9 mouse cellular contexts compared by ENCODE assay signal in genomic region chr5:135965501-135965930, GRCm38 (mm10). TPM values are rescaled to one million over a fixed set of nuclear protein-coding genes. Genes with fewer than 3 reads are reported as not detected.
DNase-seq lines count a peak whose midpoint lies in the region; ATAC-seq and TF ChIP-seq lines count a peak whose summit lies in the region.
"Had no signal": no experiment of that assay in that cellular context is flagged by ENCODE, and none has a peak within 500 bp of the region (broad histone marks: within the 10 kb centered on the region; RNA-seq: fewer than 3 reads in every experiment).

No protein-coding gene starts in this region.

- TF ChIP-seq POLR2A in cortical plate, adult 2 months (IDR thresholded peaks at IDR 0.05; ENCODE audit: extremely low read depth, insufficient read depth, low read length) = no peak

- H3K4me3 ChIP-seq in cortical plate, adult 2 months (ENCODE audit: insufficient read depth, low read length) = peak overlapping the region; percentile 7; the same call in 1 of the 2 replicates
- peak overlapping the region; percentile 28 for H3K4me3 ChIP-seq in hindbrain, embryonic 16.5 days (ENCODE audit: low read length)
- 0 out of 2 replicates have a peak overlapping the region, but pooled peaks have one; percentile 15 for H3K4me3 ChIP-seq in liver, embryonic 11.5 days (ENCODE audit: low read depth, low read length)
- peak overlapping the region; percentile 7; the same call in 1 of the 2 replicates for H3K4me3 ChIP-seq in neural tube, embryonic 15.5 days (replicated peaks)

- peak overlapping the region; percentile 49 for H3K4me2 ChIP-seq in hindbrain, embryonic 16.5 days (ENCODE audit: low read length)
- H3K4me2 ChIP-seq in liver, embryonic 11.5 days = peak overlapping the region; percentile 47
- H3K4me2 ChIP-seq in neural tube, embryonic 15.5 days = peak overlapping the region; percentile 47

- peaks cover 4% of the 10 kb centered on the region; the same call in 1 of the 2 replicates for H3K4me1 ChIP-seq in cortical plate, adult 2 months (ENCODE audit: control insufficient read depth, insufficient read depth, low read length)
- H3K4me1 ChIP-seq in hindbrain, embryonic 16.5 days (ENCODE audit: control insufficient read depth, insufficient read depth, low read depth, low read length) = peaks cover 7% of the 10 kb centered on the region
- peaks cover 21% of the 10 kb centered on the region for H3K4me1 ChIP-seq in liver, embryonic 11.5 days (replicated peaks; ENCODE audit: control insufficient read depth, insufficient read depth, low read length)
- H3K4me1 ChIP-seq in neural tube, embryonic 15.5 days = peaks cover 17% of the 10 kb centered on the region

- H3K27me3 ChIP-seq in hindbrain, embryonic 16.5 days (replicated peaks; ENCODE audit: control insufficient read depth, insufficient read depth, low read length) = no peaks in the 10 kb centered on the region
- H3K27me3 ChIP-seq in liver, embryonic 11.5 days (replicated peaks; ENCODE audit: control insufficient read depth, insufficient read depth, low read length) = 0 out of 2 replicates have a peak, but pooled peaks cover 4% of the 10 kb centered on the region
- no peaks in the 10 kb centered on the region for H3K27me3 ChIP-seq in neural tube, embryonic 15.5 days (replicated peaks)

- H3K9ac ChIP-seq in hindbrain, embryonic 16.5 days (ENCODE audit: low read depth, low read length) = peak overlapping the region; percentile 41; the same call in 1 of the 2 replicates
- no peak overlapping the region for H3K9ac ChIP-seq in liver, embryonic 11.5 days (ENCODE audit: low read depth, low read length)
- H3K9ac ChIP-seq in neural tube, embryonic 15.5 days (replicated peaks) = no peak overlapping the region

- no peaks in the 10 kb centered on the region for H3K9me3 ChIP-seq in hindbrain, embryonic 16.5 days (ENCODE audit: control insufficient read depth, low read length)
- H3K9me3 ChIP-seq in liver, embryonic 11.5 days (ENCODE audit: control insufficient read depth, low read length) = no peaks in the 10 kb centered on the region
- no peaks in the 10 kb centered on the region for H3K9me3 ChIP-seq in neural tube, embryonic 15.5 days (replicated peaks)

- no peak for ATAC-seq in hindbrain, embryonic 16.5 days
- no peak for ATAC-seq in liver, embryonic 11.5 days (replicated peaks; ENCODE audit: low FRiP score)
- no peak for ATAC-seq in neural tube, embryonic 15.5 days (ENCODE audit: low FRiP score)

- H3K27ac ChIP-seq in cortical plate, adult 2 months (ENCODE audit: insufficient read depth, low read length) = no peak overlapping the region
- no peak overlapping the region; the same call in 1 of the 2 replicates for H3K27ac ChIP-seq in hindbrain, embryonic 16.5 days (ENCODE audit: low read depth, low read length)
- no peak overlapping the region for H3K27ac ChIP-seq in liver, embryonic 11.5 days (ENCODE audit: low read depth, low read length)
- H3K27ac ChIP-seq in neural tube, embryonic 15.5 days (replicated peaks) = no peak overlapping the region
- H3K27ac ChIP-seq: macrophage had no signal

- no peak for TF ChIP-seq CTCF in cortical plate, adult 2 months (IDR thresholded peaks at IDR 0.05; ENCODE audit: extremely low read depth, insufficient read depth, low read length)

- peak; percentile 36 for DNase-seq in retina, postnatal 1 day
- no peak for DNase-seq in retina, embryonic 14.5 days (ENCODE audit: low spot score)
- DNase-seq in liver, embryonic 11.5 days (ENCODE audit: low spot score) = no peak
- no peak for DNase-seq in frontal cortex, postnatal 10 days (ENCODE audit: low spot score in 2 of 2)
- no peak for DNase-seq in frontal cortex, postnatal 14 days (ENCODE audit: low spot score in 2 of 2)

- no peaks in the 10 kb centered on the region for H3K36me3 ChIP-seq in hindbrain, embryonic 16.5 days (ENCODE audit: control insufficient read depth, insufficient read depth, low read length)
- no peaks in the 10 kb centered on the region for H3K36me3 ChIP-seq in liver, embryonic 11.5 days (ENCODE audit: control insufficient read depth, insufficient read depth, low read length)
- H3K36me3 ChIP-seq in neural tube, embryonic 15.5 days = no peaks in the 10 kb centered on the region

- 13% methylated on average over 24 of the region's 24 CpGs for WGBS in hindbrain, embryonic 16.5 days
- WGBS in liver, embryonic 11.5 days = 23% methylated on average over 24 of the region's 24 CpGs
- 13% methylated on average over 24 of the region's 24 CpGs for WGBS in neural tube, embryonic 15.5 days

RNA-seq across cellular contexts. Expression of gene Ssc4d, which starts 8.8 kb away (rescaled TPM):
- polyA plus RNA-seq in cortical plate, adult 2 months (2012; rRNA removed) = 2.7 and 3.7 TPM in 2 replicates
- 2.9 and 3.4 TPM in 2 replicates for polyA plus RNA-seq in hindbrain, embryonic 16.5 days (2015; fragmentation: Nextera tagmentation; extraction: Ambion mirVana)
- 3.0 and 3.1 TPM in 2 replicates for polyA plus RNA-seq in liver, embryonic 11.5 days (2014; fragmentation: Nextera tagmentation; extraction: Ambion mirVana)
- 1.6 and 1.8 TPM in 2 replicates for polyA plus RNA-seq in neural tube, embryonic 15.5 days (2015; fragmentation: Nextera tagmentation; extraction: Ambion mirVana)

RNA-seq across cellular contexts. Expression of gene Zp3, which starts 14.4 kb away (rescaled TPM):
- 0.08 TPM in 1 of 2 replicates, not detected in the other for polyA plus RNA-seq in cortical plate, adult 2 months (2012; rRNA removed)
- 0.15 TPM in 1 of 2 replicates, not detected in the other for polyA plus RNA-seq in hindbrain, embryonic 16.5 days (2015; fragmentation: Nextera tagmentation; extraction: Ambion mirVana)
- not detected in 2 replicates for polyA plus RNA-seq in liver, embryonic 11.5 days (2014; fragmentation: Nextera tagmentation; extraction: Ambion mirVana)
- polyA plus RNA-seq in neural tube, embryonic 15.5 days (2015; fragmentation: Nextera tagmentation; extraction: Ambion mirVana) = 0.14 and 0.27 TPM in 2 replicates
- polyA plus RNA-seq: macrophage had no signal

RNA-seq across cellular contexts. Expression of gene Dtx2, which starts 29.1 kb away (rescaled TPM):
- 8.9 and 9.6 TPM in 2 replicates for polyA plus RNA-seq in cortical plate, adult 2 months (2012; rRNA removed)
- polyA plus RNA-seq in hindbrain, embryonic 16.5 days (2015; fragmentation: Nextera tagmentation; extraction: Ambion mirVana) = 22.9 and 28.6 TPM in 2 replicates
- polyA plus RNA-seq in liver, embryonic 11.5 days (2014; fragmentation: Nextera tagmentation; extraction: Ambion mirVana) = 20.0 and 20.3 TPM in 2 replicates
- 22.5 and 25.2 TPM in 2 replicates for polyA plus RNA-seq in neural tube, embryonic 15.5 days (2015; fragmentation: Nextera tagmentation; extraction: Ambion mirVana)

RNA-seq across cellular contexts. Expression of gene Ywhag, which starts 31.1 kb away (rescaled TPM):
- polyA plus RNA-seq in cortical plate, adult 2 months (2012; rRNA removed) = 516 and 534 TPM in 2 replicates
- polyA plus RNA-seq in hindbrain, embryonic 16.5 days (2015; fragmentation: Nextera tagmentation; extraction: Ambion mirVana) = 996 and 1,023 TPM in 2 replicates
- 97.3 and 99.8 TPM in 2 replicates for polyA plus RNA-seq in liver, embryonic 11.5 days (2014; fragmentation: Nextera tagmentation; extraction: Ambion mirVana)
- polyA plus RNA-seq in neural tube, embryonic 15.5 days (2015; fragmentation: Nextera tagmentation; extraction: Ambion mirVana) = 776 and 868 TPM in 2 replicates
